Mouse (Mus musculus): Measurements from ENCODE around the gene Atcay. TPM values are rescaled to one million over a fixed set of nuclear protein-coding genes. Genes with fewer than 3 reads are reported as not detected.
A peak's percentile ranks its signal among the peaks of the same experiment; 100 is the strongest.
"Not testable (repeated sequence)": the region's sequence is repeated elsewhere in the genome, so short reads cannot be mapped to it uniquely, and the experiment has no call there.

Atcay gene
- total RNA-seq, 2 experiments from 2014 or later = 195 to 206 TPM

GRCm38 (mm10) chr10:81244146-81244545, 13.5 kb upstream of the Atcay start:
- DNase-seq = no peak
- intact Hi-C loops (cut with DNase I) = no loop called here

- no peak for DNase-seq
- intact Hi-C loops (cut with DNase I) = no loop called here
Observed at GRCm38 (mm10) chr10:81242021-81242420, 11.4 kb upstream of the Atcay start.

DNA sequence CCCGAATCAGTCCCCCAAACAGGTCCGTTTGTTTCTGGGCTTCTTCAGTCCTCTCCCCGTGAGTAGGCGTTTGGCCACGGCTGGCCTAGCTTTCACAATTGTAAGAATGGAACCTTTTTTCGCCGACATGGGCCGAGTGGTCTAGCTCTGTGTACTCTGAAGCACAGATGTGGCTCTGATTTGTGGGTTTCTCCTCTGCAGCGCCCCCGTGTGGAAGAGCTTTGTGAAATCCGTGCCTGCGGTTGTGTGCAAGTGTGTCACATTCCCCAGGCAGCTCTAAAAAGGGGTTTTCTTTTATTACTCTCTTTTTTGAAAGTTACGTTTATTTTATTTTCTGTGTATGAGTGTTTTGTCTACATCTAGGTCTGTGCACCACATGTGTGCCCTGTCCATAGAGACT, 10.2 kb upstream of the Atcay start:
- peak; percentile 65 for DNase-seq
- intact Hi-C loops (cut with DNase I) = no loop called here

GRCm38 (mm10) chr10:81238618-81239017, 8.0 kb upstream of the Atcay start:
- intact Hi-C loops (cut with DNase I) = no loop called here
- DNase-seq = no peak

DNA sequence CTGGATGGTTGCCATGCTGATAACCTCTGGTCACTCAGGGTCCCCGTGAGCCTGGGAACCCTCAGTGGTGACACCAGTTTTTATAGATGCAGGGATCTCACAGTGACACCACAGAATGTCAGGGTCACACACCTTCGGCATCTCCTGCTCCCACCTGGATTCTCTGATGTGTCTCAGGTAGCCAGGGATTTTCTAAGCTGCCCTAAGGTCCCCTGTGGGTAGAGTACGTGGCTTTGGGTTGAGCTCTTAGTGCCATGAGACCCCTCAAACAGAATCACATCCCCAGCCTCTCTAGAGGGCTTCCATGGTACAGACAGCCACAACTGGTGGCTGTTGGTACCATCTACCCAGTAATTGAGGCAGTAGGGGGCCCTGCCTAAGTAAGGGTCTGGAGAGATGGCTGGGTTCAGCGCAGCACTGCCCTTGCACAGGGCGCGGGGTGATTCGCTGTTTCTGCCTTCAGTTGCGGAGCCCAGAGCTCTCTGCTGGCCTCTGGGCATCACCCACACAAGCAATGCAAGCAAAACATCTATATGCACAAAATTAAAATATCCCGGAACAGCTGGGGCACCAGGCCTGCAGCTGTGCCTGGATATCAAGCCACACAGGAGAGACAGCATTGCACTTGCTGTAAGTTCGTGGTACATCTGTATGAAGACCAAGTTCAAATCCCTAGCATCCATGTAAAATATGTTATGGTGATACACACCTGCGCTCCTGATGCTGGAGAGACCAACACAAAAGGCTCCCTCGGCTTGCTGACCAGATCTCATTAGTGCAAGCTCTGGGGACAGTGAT, 6.0 kb upstream of the Atcay start:
- DNase-seq = no peak
- intact Hi-C loops (cut with DNase I) = no loop called here

DNA sequence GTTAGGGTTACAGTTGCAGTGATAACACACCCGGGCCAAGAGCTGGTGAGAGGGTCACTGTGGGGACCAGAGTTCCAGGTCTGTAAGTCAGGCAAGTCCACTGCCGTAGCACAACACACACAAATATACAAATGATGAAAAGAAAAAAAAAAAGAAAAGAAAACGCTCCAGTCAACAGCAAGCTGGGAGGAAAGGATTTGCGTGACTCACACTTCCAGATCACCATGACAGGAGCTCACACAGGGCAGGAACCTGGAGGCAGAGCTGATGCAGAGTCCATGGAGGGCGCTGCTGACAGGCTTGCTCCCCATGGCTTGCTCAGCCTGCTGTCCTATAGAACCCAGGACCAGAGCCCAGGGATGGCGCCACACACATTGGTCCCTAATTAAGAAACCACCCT, 3.6 kb upstream of the Atcay start:
- no peak for DNase-seq
- intact Hi-C loops (cut with DNase I) = no loop called here

DNA sequence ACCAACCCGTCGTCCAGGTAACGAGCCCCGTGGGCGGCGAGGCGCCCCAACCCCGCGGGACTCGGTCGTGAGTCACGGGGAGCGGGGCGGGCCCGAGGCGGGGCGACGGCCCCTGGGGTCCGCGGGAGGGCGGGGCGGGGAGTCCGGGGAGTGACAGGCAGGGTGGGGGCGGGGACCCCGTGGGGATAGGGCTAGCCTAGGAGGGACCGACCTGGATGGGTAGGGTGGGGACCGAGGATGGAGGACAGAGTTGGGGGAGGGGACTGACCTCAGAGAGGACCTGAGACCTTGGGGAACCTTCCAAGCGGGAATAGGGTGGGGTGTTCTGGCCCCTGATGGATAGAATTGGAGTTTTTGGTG, 2.6 kb upstream of the Atcay start:
- intact Hi-C loops (cut with DNase I) = no loop called here
- DNase-seq = no peak

DNA sequence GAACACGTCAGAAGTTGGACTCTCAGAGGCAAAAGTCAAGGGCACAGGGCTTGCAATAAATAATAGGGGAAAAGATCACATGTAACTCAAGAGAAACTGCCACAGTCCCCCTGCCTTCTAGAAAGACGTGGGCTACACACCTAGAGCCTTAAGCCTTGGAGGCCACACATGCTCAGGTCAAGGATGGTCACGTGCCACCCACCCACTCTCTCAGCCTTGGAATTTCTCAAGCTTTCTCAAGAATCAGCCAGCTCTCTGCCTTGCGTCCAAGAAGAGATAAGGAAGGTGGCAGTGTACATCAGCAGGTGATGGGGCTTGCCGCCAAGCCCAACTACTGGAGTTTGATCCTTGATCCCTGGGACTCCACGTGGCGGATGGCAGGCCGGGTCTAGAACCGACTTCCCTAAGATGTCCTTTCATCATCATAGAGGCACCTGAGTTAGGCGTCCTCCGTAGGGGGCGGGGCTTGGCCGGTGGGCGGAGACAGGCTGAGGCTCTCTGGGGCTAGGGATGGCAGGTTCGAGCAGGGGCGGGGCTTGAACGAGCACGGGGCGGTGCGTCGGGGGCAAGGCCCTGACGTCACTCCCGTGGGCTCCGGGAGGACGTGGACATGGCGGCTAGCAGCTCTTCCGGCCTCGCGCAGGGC, 2.1 kb upstream of the Atcay start, which contains the start of gene Zfr2:
Gene Zfr2, plus strand, starts transcription at position 576 of the 646 bp plus-strand sequence.
- peak; percentile 91 for DNase-seq
- intact Hi-C loops (cut with DNase I) = no loop called here

GRCm38 (mm10) chr10:81231436-81231835, 803 bp upstream of the Atcay start:
- intact Hi-C loops (cut with DNase I) = no loop called here
- no peak for DNase-seq

GRCm38 (mm10) chr10:81229735-81230437, 747 bp downstream of the Atcay start:
- no peak for DNase-seq

DNA sequence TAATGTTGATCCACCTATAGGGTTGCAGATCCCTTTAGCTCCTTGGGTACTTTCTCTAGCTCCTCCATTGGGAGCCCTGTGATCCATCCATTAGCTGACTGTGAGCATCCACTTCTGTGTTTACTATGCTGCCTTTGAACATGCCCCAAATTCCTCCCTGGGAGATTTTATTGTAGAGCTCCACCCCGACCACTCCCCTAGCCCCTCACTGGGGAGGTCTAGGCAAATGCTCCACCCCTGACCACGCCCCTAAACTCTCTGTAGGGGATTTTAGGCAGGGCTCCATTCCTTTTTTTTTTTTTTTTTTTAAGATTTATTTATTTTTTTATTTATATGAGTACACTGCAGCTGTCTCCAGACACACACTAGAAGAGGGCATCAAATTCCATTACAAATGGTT, 6.9 kb downstream of the Atcay start:
- intact Hi-C loops (cut with DNase I); DNase-seq: not testable (repeated sequence)

More at GRCm38 (mm10) chr10:81229735-81230437, 747 bp downstream of the Atcay start:
- intact Hi-C loops (cut with DNase I) = no loop called here

GRCm38 (mm10) chr10:81221402-81222015, 9.1 kb downstream of the Atcay start:
- intact Hi-C loops (cut with DNase I) = no loop called here
- DNase-seq = no peak

DNA sequence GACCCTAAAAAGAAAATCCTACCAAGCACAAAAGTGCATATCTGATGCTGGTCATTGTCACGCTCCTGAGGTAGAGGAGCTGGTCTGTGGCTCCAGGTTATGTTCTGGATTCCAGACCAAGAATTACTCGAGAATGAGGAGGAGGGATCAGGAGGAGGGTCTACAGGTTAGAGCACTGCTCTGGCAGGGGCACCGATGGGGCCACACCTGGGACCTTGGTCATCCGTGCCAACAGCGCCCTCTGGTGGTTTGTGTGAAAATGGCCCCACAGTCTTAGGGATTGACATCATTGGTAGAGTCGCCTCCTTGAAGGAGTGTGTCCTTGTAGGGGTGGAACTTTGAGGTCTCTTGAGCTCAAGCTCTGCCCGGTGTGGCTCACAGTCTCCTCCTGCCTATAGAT, 12.7 kb downstream of the Atcay start:
- intact Hi-C loops (cut with DNase I) = no loop called here

GRCm38 (mm10) chr10:81217267-81217666, 13.4 kb downstream of the Atcay start:
- intact Hi-C loops (cut with DNase I); DNase-seq: not testable (repeated sequence)

More for the DNA sequence above, 12.7 kb downstream of the Atcay start:
- peak; percentile 61 for DNase-seq

DNA sequence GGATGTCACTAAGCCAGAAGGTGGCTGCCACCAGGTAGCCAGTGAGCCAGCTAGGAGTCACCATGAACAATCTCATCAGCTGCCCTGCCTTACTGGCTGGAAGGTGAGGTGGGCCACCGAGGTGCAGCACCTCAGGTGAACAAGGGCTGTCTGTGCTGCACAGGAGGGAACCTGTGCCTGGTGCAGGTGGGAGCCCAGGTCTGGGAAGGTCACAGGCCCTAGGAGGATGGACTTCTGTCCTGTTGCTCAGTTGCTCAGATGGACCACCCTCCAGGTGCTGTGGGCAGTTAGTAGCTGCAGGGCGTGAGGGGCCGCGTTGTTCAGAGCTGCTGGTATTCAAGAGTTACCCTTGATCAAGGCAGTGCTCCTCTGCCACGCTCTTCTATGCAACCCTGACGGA, 13.8 kb downstream of the Atcay start:
- intact Hi-C loops (cut with DNase I) = no loop called here
- DNase-seq = no peak

- intact Hi-C loops (cut with DNase I) = no loop called here
Observed at GRCm38 (mm10) chr10:81216260-81216659, 14.4 kb downstream of the Atcay start.

GRCm38 (mm10) chr10:81210154-81210553, 20.5 kb downstream of the Atcay start:
- intact Hi-C loops (cut with DNase I) = no loop called here
- no peak for DNase-seq

More at GRCm38 (mm10) chr10:81216260-81216659, 14.4 kb downstream of the Atcay start:
- no peak for DNase-seq

GRCm38 (mm10) chr10:81204137-81204536, 26.5 kb downstream of the Atcay start:
- intact Hi-C loops (cut with DNase I) = no loop called here
- no peak for DNase-seq

DNA sequence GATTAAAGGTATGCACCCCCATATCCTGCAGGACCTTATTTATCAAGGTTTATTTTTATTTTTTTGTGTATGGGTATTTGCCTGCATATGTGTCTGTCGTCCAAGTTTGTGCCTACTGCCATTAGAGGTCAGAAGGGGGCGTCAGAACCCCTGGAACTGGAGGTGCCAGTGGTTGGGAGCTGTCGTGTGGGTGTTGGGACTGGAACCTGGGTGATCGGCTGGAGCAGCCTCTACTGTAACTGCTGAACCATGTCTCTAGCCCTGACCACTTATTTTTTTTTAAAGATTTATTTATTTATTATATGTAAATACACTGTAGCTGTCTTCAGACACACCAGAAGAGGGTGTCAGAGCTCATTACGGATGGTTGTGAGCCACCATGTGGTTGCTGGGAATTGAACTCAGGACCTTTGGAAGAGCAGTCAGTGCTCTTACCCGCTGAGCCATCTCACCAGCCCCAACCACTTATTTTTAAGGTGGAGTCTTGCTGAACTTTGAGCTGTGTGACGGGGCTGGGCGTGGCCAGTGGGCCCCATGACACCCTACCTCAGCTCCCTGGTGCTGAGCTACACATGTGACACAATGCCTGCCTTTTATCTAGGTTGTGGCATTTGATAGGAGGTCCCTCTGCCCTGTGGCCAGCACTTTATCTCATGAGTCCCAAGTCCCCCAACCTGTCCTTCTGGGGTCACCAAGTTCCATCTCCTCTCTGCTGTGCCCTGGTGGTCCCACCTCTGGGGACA, 27.5 kb downstream of the Atcay start:
- no peak for DNase-seq
- intact Hi-C loops (cut with DNase I) = no loop called here

Measured in left cerebral cortex, postnatal 4 days (tissue).